Mouse (Mus musculus) ovary, postnatal 10 days (tissue): ENCODE measurements around the gene Psmb10.

Experiments used
- DNase-seq: peaks from one replicate; pipeline ENCODE4 v3.0.0; 2022; ENCODE audit warnings: low spot score

Psmb10 gene

DNA sequence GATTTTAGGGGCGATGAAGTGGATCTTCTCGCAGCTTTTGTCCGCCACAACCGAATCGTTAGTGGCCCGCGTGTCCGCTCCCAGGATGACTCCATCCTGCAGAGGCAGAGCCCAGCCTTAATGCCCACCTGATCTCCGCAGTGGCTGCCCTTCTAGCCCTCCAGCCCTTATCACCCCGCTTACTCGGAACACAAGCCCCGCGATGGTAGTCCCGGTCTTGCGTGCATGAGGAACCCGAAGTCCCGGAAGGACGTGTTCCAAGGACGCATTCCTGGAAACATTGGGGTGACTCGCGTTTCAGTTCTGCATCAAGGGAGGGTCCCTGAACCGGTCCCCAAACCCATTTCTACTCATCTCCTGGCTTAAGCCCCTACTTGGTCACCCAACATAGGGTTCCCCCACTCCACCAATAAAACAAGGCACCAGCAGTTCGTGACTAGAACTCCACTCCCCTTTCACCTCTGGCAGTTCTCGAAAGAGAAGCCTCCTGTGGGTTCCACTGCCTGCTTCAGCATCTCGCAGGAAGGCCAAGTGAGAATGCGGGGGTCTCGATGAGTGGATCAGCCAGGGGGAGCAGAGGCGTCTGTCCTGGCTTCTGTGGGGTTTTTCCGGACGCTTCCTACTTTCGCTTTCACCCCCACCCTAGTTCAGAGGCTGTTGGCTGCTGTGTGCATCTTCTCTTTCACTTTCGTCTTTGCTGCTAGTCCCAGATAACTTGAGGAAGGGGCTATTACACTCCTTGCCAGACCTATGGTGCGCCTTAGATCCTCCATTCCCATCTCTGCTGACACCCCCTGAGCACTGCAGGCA lies 543 bp downstream of the Psmb10 start:
- peak; percentile 39 for DNase-seq

DNA sequence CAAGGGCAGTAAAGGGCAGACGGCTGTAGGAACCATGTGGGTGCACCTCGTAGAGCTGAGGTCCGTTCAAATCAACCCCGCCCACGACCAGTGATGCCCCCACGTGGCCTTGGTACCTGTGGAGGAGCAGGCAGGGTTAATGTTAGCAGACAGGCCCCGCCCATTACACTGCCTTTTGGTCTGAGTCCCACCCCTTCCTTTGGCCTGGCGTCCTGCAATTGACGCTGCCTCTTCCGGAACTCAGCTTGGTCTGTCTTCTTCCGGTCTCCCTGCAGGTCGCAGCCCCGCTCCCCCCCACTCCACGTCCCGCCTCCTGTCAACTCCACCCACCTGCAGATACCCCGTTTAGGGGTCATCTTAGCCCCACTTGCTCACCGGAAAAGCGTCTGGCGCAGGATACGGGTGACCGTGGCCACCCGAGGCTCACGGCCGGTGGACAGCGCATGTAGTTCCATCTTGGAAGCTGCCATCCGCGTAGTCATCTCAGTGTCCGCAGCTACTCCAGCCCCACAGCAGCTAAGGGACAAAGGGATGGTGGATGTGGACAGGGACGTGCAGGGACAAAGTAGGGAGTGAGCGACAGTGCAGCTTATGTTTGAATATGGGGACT lies 1.3 kb downstream of the Psmb10 start:
- peak; percentile 68 for DNase-seq

DNA sequence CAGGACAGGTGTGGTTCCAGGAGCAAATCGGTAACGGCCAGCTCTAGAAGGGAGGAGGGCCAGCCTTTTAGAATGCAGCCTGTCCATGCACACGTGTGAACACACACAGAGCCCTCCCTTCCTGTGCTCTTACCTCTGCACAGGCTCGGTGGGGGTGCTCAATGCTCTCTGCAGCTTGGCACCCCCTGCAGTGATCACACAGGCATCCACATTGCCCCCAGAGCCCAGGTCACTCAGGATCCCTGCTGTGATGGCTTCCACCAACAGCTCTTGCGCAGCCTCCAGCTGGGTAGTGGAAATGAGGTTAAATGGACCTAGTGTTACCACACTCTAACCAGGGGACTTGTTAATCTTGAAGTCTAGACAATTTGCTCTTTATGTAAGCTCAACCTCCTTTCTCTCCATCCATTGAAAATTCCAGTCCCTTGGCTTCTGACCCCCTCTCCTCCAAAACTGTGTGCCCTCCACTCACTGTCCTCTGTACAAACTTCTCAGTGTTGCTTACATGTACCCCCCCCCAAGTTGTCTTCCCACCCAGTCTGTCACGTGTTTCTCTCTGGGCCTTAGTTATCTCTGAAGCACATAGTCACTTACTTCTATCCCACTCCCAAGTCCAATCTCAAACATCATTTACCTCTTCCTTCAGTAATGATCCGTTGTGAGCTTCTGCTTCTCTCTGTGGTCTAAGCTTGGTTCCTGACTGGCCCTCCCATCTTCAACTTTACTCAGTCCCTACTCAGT lies 2.2 kb downstream of the Psmb10 start:
- no peak for DNase-seq

DNA sequence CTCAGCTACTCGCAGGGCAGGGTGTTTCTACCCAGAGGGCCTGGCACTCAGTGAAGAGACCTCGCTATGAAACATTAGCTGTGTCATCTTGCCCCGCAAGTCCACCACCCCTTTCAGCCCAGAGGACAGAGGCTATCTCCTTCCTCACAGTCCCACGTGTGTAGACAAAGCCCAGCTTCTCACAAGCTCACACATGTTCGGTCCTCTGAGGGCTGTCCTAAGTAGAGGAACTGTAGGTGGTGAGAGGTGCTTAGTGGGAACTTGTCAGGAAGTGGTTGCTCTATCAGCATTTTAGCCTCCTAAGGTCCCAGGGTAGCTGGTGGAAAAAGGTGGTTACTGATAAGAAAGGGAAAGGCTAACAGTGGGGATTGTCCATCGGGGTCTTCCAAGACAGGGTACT lies 3.1 kb downstream of the Psmb10 start:
- DNase-seq: no peak

DNA sequence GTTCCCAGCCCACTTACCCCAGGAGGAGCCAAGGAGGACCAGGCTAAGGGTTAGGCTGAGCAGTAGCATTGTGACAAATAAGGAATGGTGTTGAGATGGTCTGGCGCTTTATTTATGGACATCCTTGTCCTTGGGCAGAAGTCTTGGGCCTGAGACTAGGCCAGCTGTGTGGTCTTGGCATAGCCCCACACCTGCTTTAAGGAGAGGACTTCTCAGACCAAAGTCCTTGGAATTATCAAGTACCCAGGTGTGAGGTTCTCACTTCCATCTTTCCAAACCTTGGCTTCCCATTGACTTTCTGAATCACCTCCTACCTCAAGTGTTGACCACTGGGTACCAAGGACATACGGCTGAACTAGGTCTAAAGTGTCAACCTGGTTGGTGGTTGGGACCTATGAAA lies 4.5 kb downstream of the Psmb10 start, which contains the start of gene Ctrl:
Gene Ctrl, minus strand, starts transcription at position 101 of the 400 bp plus-strand sequence.
- no peak for DNase-seq

DNA sequence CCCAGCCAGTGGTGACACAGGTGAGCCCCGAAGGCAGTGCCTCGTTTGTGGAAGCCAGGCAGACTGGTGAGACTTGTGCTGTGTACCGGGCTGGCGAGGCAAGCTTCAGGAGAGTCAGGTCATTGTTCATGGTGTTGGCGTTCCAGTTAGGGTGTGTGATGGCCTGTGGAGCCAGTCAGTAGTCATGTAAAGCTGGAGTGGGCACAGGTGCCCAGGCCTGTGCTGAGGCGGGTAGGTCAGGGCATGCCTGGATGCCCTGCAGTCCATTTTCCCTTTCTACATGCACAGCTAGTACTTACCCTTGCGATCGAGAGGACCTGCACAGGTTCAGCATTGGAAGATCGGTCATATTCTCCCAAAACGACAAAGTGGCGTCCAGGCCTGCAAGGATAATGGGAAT lies 5.7 kb downstream of the Psmb10 start:
- DNase-seq: no peak

DNA sequence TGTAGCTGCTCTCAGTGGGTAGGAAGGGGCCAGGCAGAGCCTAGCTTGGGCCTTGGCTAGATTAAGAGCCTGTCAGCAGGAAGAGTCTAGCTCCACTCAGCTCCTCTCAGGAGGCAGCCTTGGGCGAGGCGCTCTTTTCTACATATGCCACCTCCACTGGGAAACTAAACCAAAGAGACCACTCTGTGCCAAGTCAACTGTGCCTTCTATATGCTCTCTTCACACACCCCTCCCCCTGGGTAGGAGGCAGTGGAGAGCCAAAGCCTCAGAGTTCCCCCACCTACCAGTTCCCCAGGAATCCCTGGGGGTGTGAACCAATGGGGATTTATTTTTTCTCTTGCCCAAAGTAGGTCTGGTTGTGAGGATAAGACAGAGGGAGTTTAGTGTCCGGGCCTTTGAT lies 7.0 kb downstream of the Psmb10 start:
- DNase-seq: no peak

DNA sequence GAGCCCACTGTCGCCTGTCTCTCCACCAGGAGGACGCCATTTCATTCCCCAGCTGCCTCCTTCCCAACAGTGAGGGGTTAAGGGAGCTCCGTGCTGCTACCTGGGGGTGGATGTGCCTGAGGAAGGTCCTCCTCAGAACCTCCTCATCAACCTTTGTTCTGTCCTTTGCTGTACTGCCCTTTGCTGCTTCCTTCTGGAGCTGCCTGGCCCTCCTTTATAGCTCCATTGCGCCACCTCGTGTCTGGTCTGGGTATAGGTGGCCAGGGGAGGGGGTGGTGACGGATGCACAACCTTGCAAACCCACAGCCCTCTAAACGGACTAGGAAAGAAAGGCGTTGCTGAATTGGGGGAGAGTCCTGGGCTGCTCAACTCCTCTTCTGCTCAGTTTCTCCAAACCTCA lies 7.6 kb downstream of the Psmb10 start:
- peak; percentile 69 for DNase-seq

DNA sequence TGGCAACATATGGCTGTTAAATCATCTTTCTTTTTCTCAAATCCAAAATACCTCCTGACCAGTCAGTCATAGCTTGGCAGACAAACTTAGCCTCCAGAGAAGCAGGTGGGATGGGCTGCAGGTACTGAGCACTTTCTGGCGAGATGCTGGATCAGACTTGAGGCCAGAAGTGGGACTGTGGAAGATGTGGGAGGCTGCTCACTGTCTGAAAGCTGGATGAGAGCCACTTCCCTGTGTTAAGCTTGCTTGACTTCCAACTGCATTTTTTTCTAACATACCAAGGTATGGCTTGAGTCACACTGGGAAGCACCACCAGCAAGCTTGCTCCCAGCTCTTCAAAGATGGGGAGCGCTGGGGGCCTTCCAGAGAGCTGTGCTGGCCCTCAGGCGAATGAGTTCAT lies 13.1 kb downstream of the Psmb10 start:
- DNase-seq: no peak

DNA sequence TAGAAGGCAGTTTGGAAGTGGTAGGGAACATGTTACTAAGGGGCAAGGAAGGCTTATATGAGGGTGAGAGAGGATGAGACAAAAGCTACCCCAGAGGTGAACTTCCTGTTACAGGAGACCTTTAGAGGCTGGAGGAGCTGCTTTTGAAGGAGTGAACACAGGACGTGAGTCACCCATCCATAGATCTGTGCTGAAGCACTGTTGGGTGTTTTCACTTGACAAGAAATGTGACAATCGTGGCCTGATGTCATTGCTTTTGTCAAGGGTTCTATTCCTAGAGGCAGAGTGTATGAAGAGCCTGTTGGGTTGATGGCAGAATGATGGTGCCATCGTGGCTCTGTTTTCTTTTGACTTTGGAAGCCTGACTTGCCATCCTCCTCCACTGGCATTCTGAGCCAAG lies 18.9 kb downstream of the Psmb10 start:
- DNase-seq: no peak

DNA sequence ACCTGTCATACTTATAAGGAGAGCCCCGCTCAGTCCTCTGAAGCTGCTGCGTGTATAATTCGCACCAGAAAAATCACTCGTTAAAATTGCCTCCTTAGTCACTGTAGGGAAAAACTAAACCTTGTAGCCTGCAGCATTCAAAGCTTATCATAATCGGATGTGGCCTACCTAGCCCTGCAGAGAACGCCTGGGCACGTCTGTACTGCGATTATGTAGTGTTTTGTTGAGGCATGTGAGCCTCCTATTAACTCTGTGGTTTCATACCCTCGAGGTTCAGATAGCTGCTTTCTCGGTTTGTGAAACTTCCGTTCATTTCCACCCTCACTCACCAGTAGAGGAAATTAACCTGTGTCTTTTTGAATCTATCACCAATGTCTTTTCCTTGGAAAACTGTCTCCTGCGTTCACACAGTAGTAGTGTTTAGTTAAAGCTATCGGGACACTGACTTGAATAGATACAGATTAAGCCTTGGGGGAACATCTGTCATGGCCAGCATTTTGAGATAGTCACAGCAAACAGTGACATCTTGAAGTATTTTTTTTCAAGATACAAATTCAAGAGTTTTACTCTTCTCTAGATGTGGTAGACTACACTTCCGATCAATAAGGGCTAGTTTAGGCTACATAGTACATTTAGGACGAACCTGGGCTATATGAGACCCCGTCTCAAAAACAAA lies 37.2 kb downstream of the Psmb10 start:
- no peak for DNase-seq

DNA sequence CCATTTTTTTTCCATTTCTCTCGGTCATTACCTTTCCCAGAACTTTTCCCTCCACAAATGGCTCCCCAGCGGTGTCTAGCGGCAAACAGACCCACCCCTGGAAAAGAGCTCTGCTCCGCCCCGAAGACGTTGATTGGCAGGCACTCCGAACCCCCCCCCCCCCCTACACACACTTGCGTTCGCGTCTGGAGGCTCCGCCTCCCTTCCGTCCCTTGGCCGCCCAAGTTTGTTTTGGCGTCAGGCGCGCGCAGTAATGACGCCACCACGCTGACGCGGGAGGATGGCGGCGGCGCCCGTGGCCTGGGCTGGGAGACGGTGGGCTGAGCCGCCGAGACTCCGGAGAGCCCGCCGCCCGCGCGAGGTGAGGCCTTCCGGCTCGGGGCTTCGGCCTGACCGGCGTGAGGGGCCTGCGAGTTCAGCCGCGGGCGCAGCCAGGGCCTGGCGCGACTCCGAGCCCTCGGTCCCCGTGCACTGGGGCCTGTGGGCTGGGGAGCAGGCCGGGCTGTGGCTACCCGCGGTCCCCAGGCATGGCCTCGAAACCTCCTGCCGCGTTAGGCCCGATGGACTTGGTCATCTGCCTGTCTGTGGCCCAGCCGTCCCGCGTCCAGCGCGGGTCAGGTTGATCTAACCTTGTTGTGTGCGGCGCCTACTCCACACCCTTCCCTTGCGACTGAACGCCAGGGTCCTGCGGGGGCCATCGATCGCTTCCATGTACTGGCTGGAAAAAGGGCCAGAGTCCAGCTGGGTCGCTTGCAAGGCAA lies 37.9 kb downstream of the Psmb10 start, which contains the start of gene Pskh1:
Gene Pskh1, plus strand, starts transcription at position 262 of the 761 bp plus-strand sequence.
- DNase-seq: peak; percentile 92

DNA sequence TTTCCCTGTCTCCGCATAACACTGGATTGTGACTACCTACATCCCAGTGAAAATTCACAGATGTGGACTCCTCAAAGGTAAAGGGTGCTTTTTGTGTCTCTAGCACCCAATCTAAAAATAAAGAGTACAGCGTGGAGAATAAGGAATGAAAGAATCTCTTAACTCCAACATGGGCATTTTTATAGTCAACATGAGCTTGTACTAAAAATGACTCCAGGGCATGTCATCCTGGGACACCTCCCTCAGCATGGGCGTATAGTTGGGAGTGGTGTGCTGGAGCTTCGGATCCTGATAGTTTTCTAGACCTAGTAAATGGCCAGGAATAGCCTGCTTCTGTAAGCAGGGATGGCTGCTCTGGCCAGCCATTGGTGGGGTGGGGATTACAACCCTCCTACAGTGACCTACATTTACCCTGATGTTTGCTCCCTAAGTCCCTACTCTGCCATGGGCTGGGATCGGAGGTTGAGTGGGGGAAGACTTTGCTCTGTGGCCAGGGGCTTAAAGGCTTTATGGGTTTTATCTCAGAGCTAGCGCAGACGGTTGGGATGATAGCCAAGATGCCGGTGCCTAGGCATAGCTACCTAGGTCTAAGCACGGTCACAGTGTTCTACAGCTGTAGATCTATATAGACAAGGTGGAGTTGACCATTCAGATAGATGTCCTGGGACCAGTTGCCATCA lies 40.3 kb downstream of the Psmb10 start:
- no peak for DNase-seq

DNA sequence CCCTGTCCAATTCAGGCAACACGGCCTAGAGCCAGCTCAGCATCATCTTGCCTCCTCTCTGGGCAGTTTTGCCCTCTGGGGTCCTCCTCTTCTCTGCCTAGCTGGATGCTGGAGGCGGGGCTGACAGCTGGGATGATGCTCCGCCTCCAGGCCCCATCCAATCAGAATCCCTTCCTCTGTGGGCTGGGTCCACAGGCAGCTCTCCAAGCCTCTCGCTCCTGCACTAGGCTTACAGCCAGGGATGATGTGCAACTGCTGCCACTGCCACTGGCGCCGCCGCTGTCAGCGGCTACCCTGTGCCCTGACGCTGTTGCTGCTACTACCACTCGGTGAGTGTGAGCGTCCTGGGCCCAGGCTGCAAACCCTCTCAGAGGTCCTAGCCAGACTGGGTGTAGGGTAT lies 44.9 kb downstream of the Psmb10 start, which contains the start of gene Nrn1l:
Gene Nrn1l, plus strand, starts transcription at position 229 of the 400 bp plus-strand sequence.
- no peak for DNase-seq

DNA sequence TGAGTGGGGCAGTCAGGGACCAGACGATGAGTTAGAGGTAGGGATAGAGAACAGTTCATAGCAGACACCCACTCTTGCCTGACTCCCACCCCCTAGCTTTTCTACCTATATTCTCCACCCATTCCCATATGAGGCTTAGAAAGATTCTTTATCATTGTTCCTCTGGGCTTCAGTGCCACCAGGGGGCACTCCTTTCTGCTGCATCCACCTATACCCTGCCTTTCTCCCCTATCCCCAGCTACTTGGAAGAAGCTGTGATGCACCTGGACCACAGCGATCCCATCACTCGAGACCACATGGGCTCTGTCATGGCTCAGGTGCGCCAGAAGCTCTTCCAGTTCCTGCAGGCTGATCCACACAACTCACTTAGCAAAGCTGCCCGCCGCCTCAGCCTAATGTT lies 45.8 kb downstream of the Psmb10 start:
- DNase-seq: no peak

DNA sequence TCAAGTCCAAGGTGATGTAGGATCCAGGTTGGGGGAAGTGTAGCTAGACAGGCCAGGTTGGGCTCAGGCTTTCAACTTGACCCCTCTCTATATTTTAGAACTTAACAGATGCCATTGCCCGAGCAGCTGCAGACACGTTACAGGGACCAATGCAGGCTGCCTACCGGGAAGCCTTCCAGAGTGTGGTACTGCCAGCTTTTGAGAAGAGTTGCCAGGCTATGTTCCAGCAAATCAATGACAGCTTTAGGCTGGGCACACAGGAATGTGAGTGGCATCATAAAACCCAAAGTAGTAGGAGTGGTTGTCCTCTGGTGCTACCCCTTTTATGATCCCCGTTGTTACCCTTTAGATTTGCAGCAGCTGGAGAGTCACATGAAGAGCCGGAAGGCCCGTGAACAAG lies 47.4 kb downstream of the Psmb10 start:
- no peak for DNase-seq

DNA sequence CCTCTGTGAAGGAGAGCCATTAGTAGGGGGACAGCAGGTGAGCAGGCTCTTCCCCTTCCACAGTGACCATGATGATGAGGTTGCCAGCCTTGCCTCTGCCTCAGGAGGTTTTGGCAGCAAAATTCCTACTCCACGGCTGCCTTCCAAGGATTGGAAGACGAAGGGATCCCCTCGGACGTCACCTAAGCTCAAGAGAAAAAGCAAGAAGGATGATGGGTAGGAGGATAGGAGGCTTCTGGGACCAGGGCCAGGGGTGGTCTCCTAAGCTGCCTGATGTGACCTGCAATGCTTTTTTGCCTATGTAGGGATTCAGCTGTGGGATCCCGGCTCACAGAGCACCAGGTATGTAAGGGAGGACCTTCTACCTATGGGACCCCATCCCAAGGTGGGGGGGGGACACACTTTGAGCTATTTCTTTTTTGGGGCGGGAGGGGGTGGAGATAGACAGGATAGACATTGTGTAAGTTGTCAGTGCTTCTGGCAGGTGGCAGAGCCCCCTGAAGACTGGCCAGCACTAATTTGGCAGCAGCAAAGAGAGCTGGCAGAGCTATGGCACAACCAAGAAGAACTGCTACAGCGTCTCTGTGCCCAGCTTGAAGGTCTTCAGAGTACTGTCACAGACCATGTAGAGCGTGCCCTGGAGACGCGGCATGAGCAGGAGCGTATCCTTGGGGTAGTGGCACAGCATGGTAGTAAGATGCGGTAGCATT lies 48.3 kb downstream of the Psmb10 start:
- no peak for DNase-seq
